Mouse (Mus musculus): ENCODE results near the gene Nploc4. TPM values are rescaled to one million over a fixed set of nuclear protein-coding genes. Genes with fewer than 3 reads are reported as not detected.
A peak's percentile ranks its signal among the peaks of the same experiment; 100 is the strongest.
"Not testable (repeated sequence)": the region's sequence is repeated elsewhere in the genome, so short reads cannot be mapped to it uniquely, and the experiment has no call there.

Nploc4 gene
- polyA plus RNA-seq, 1 experiment from 2014 or later: 23.5 TPM

DNA sequence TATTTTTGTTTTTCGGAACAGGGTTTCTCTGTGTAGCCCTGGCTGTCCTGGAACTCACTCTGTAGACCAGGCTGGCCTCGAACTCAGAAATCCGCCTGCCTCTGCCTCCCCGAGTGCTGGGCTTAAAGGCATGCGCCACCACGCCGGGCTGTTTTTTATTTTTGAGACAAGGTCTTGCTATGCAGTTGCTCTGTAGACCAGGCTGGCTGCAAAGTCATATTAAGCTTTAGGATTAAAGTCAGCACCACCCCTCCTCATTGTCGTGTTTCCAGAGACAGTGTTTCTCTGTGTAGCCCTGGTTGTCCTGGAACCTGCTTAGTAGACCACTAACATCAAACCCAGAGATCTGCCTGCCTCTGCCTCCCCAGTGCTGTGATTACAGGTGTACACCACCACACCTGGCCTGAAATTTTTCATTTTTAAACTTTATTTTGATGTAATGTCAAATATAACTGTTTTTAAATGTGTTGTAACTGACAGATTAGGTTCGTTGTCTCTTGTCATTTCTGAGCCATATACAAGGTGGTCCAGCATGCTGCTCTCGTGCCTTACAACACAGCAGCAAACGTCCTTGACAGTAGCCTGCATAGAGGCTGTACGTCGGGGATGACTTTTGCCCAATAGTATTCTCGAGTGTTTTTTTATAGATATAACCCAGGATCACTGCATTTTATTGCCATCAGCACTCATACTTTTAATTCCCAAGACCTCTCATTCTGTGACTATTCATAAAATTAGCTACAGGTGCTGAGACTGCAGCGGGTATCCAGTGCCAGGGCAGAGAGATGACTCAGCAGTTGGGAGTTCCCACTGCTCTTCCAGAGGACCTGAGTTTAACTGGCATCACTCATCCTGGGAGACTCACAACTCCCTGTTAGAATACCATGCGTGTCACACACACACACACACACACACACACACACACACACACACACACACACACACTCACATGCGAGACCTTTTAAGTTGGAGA is 82.9 kb downstream of the Nploc4 start:
- Histone ChIP-seq H3K4me3 (replicated peaks; ENCODE audit: low read length) (no peak overlapping the region), H3K27ac (ENCODE audit: low read length) (peak overlapping the region; percentile 82), H3K27me3 (ENCODE audit: control insufficient read depth, insufficient read depth, low read length) (no peaks in the 10 kb centered on the region), H3K9me3 (replicated peaks; ENCODE audit: control insufficient read depth, low read length) (no peaks in the 10 kb centered on the region), H3K9ac (ENCODE audit: low read length) (0 out of 2 replicates have a peak overlapping the region, but pooled peaks have one; percentile 17), H3K36me3 (ENCODE audit: control insufficient read depth, insufficient read depth, low read length) (no peaks in the 10 kb centered on the region), H3K4me1 (ENCODE audit: control insufficient read depth, insufficient read depth, low read length) (peaks cover 54% of the 10 kb centered on the region), H3K4me2 (ENCODE audit: low read depth, low read length) (no peak overlapping the region)
- ATAC-seq (ENCODE audit: insufficient read depth, low FRiP score): no peak
- 80% methylated on average over 17 of the region's 17 CpGs for WGBS

DNA sequence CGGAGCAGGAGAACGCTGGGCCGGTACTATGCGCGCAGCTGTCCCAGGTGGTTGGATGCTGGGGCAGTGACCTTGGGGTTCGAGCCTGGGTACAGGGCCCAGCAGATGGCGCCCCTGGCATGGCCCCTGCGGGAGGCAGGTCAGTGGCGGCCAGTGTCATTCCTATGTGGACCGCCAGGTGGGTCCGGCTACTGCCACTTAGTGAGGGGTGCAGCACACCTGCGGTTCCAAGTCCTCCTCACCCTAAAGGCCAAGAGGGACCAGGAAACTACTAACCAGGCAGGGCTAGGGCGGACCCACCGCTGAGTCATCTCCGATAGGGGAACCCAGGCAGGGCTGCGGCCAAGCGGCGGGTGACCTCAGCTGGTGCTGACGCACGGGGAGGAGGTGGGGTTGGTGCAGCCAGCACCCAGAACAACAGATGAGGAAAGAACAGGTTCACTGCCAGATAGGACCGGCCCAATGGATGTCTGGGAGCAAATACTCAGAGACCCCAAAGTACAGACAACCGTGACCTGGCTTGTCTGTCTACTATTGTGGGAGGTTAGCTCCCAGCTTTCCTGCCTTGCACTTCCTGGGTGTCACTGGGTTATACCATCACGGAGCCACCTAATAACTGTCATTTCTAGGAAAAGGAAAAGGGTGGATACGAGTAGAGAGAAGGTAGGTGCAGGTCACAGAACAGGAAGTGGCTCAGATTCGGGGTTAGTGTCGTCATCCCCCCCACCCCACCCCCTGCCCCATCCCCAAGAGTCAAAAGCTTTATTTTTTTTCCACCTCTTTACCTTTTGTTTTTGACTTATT is 83.8 kb downstream of the Nploc4 start:
- Histone ChIP-seq H3K36me3 (ENCODE audit: control insufficient read depth, insufficient read depth, low read length) (no peaks in the 10 kb centered on the region), H3K27me3 (ENCODE audit: control insufficient read depth, insufficient read depth, low read length) (no peaks in the 10 kb centered on the region), H3K4me1 (ENCODE audit: control insufficient read depth, insufficient read depth, low read length) (peaks cover 53% of the 10 kb centered on the region), H3K9ac (ENCODE audit: low read length) (peak overlapping the region; percentile 32), H3K27ac (ENCODE audit: low read length) (peak overlapping the region; percentile 82), H3K9me3 (replicated peaks; ENCODE audit: control insufficient read depth, low read length) (no peaks in the 10 kb centered on the region), H3K4me2 (ENCODE audit: low read depth, low read length) (peak overlapping the region; percentile 30), H3K4me3 (replicated peaks; ENCODE audit: low read length) (no peak overlapping the region; the same call in 1 of the 2 replicates)
- 21% methylated on average over 26 of the region's 26 CpGs for WGBS
- peak; percentile 48 for ATAC-seq (ENCODE audit: insufficient read depth, low FRiP score)

GRCm38 (mm10) chr11:120352571-120353290 is 84.8 kb downstream of the Nploc4 start:
- Histone ChIP-seq H3K27me3 (ENCODE audit: control insufficient read depth, insufficient read depth, low read length) (no peaks in the 10 kb centered on the region), H3K4me2 (ENCODE audit: low read depth, low read length) (no peak overlapping the region), H3K4me3 (replicated peaks; ENCODE audit: low read length) (no peak overlapping the region), H3K9me3 (replicated peaks; ENCODE audit: control insufficient read depth, low read length) (no peaks in the 10 kb centered on the region), H3K4me1 (ENCODE audit: control insufficient read depth, insufficient read depth, low read length) (peaks cover 44% of the 10 kb centered on the region), H3K27ac (ENCODE audit: low read length) (peak overlapping the region; percentile 82), H3K36me3 (ENCODE audit: control insufficient read depth, insufficient read depth, low read length) (no peaks in the 10 kb centered on the region), H3K9ac (ENCODE audit: low read length) (peak overlapping the region; percentile 32)
- ATAC-seq (ENCODE audit: insufficient read depth, low FRiP score): no peak
- 50% methylated on average over 13 of the region's 13 CpGs for WGBS

GRCm38 (mm10) chr11:120352093-120352350 is 85.5 kb downstream of the Nploc4 start:
- WGBS: 84% methylated on average over 5 of the region's 5 CpGs
- peaks cover 37% of the 10 kb centered on the region for H3K4me1 ChIP-seq (ENCODE audit: control insufficient read depth, insufficient read depth, low read length)
- H3K4me2 ChIP-seq (ENCODE audit: low read depth, low read length); H3K4me3 ChIP-seq (replicated peaks; ENCODE audit: low read length); ATAC-seq (ENCODE audit: insufficient read depth, low FRiP score); H3K36me3 ChIP-seq (ENCODE audit: control insufficient read depth, insufficient read depth, low read length); H3K9me3 ChIP-seq (replicated peaks; ENCODE audit: control insufficient read depth, low read length); H3K9ac ChIP-seq (ENCODE audit: low read length); H3K27me3 ChIP-seq (ENCODE audit: control insufficient read depth, insufficient read depth, low read length): not testable (repeated sequence)
- peak overlapping the region; percentile 100 for H3K27ac ChIP-seq (ENCODE audit: low read length)

GRCm38 (mm10) chr11:120351250-120352092 is 86.0 kb downstream of the Nploc4 start:
- H3K4me2 ChIP-seq (ENCODE audit: low read depth, low read length): peak overlapping the region; percentile 90
- H3K4me3 ChIP-seq (replicated peaks; ENCODE audit: low read length): peak overlapping the region; percentile 95
- H3K36me3 ChIP-seq (ENCODE audit: control insufficient read depth, insufficient read depth, low read length): no peaks in the 10 kb centered on the region
- H3K9ac ChIP-seq (ENCODE audit: low read length): peak overlapping the region; percentile 99
- WGBS: 74% methylated on average over 10 of the region's 10 CpGs
- peak overlapping the region; percentile 100 for H3K27ac ChIP-seq (ENCODE audit: low read length)
- no peaks in the 10 kb centered on the region for H3K27me3 ChIP-seq (ENCODE audit: control insufficient read depth, insufficient read depth, low read length)
- H3K4me1 ChIP-seq (ENCODE audit: control insufficient read depth, insufficient read depth, low read length): peaks cover 37% of the 10 kb centered on the region
- no peak for ATAC-seq (ENCODE audit: insufficient read depth, low FRiP score)
- no peaks in the 10 kb centered on the region for H3K9me3 ChIP-seq (replicated peaks; ENCODE audit: control insufficient read depth, low read length)

GRCm38 (mm10) chr11:120350711-120351110 is 86.8 kb downstream of the Nploc4 start:
- Histone ChIP-seq H3K27me3 (ENCODE audit: control insufficient read depth, insufficient read depth, low read length) (no peaks in the 10 kb centered on the region), H3K4me1 (ENCODE audit: control insufficient read depth, insufficient read depth, low read length) (peaks cover 34% of the 10 kb centered on the region), H3K4me2 (ENCODE audit: low read depth, low read length) (peak overlapping the region; percentile 90), H3K27ac (ENCODE audit: low read length) (peak overlapping the region; percentile 100), H3K4me3 (replicated peaks; ENCODE audit: low read length) (peak overlapping the region; percentile 95), H3K9ac (ENCODE audit: low read length) (peak overlapping the region; percentile 99), H3K9me3 (replicated peaks; ENCODE audit: control insufficient read depth, low read length) (no peaks in the 10 kb centered on the region), H3K36me3 (ENCODE audit: control insufficient read depth, insufficient read depth, low read length) (no peaks in the 10 kb centered on the region)
- 13% methylated on average over 11 of the region's 11 CpGs for WGBS
- no peak for ATAC-seq (ENCODE audit: insufficient read depth, low FRiP score)

DNA sequence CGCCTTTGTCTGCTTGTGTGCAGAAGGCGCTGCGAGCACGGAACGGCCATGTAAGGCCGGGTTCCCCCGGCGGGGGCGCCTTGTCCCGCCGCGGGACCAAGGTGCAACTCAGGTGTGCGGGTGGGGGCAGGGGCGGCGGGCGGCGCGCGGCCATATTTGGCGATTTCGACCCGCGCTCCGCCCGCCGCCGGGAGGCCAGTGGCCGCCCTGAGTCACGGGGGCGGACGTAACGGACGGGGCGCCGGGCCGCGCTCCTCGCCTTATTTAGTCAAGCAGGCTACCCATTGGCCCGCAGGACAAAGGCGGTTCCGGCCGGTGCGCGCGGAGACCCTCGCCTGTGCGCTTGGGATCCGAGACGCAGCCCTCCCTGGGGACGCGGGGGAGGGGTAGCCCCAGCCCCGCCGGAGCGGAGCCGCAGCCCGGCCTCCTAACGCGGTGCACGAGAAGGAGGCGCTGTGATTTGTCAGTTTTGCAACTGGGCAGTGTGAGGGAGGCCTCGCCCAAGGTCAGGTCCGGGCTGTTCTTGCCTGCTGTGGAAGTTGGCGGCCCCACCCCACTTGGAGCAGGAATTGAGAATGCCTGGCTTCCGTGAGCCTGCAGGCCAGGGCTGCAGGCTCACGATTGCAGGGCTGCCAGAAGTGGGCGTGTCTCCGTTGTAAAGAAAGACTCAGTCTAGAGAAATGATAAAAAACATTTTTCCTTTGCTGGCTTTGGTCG is 87.4 kb downstream of the Nploc4 start:
- peak overlapping the region; percentile 100 for H3K27ac ChIP-seq (ENCODE audit: low read length)
- no peaks in the 10 kb centered on the region for H3K9me3 ChIP-seq (replicated peaks; ENCODE audit: control insufficient read depth, low read length)
- H3K27me3 ChIP-seq (ENCODE audit: control insufficient read depth, insufficient read depth, low read length): no peaks in the 10 kb centered on the region
- H3K36me3 ChIP-seq (ENCODE audit: control insufficient read depth, insufficient read depth, low read length): peaks cover 4% of the 10 kb centered on the region; the same call in 1 of the 2 replicates
- H3K4me1 ChIP-seq (ENCODE audit: control insufficient read depth, insufficient read depth, low read length): peaks cover 34% of the 10 kb centered on the region
- peak overlapping the region; percentile 90 for H3K4me2 ChIP-seq (ENCODE audit: low read depth, low read length)
- H3K4me3 ChIP-seq (replicated peaks; ENCODE audit: low read length): peak overlapping the region; percentile 95
- H3K9ac ChIP-seq (ENCODE audit: low read length): peak overlapping the region; percentile 99
- under 1% methylated on average over 68 of the region's 68 CpGs for WGBS
- peak; percentile 83 for ATAC-seq (ENCODE audit: insufficient read depth, low FRiP score)

All from stomach, embryonic 16.5 days (tissue).